Mouse (Mus musculus) yolk sac, embryonic 10.5 days (tissue): ENCODE results near the gene C530008M17Rik.

ENCODE experiments used
- DNase-seq: peaks from one replicate; pipeline ENCODE4 v3.0.0-alpha.2; 2017; ENCODE audit warnings: low spot score

C530008M17Rik gene

GRCm38 (mm10) chr5:76702646-76703045, 46.3 kb downstream of the C530008M17Rik start:
- no peak for DNase-seq

GRCm38 (mm10) chr5:76705307-76706173, 49.2 kb downstream of the C530008M17Rik start:
- no peak for DNase-seq

GRCm38 (mm10) chr5:76707072-76707471, 50.8 kb downstream of the C530008M17Rik start:
- DNase-seq, result no peak

- no peak for DNase-seq
Observed at GRCm38 (mm10) chr5:76708004-76708403, 51.7 kb downstream of the C530008M17Rik start.

GRCm38 (mm10) chr5:76713743-76714142, 57.4 kb downstream of the C530008M17Rik start:
- DNase-seq, result no peak

- DNase-seq, result no peak
Observed at GRCm38 (mm10) chr5:76719954-76720353, 63.6 kb downstream of the C530008M17Rik start.

GRCm38 (mm10) chr5:76724878-76725277, 68.6 kb downstream of the C530008M17Rik start:
- no peak for DNase-seq

- DNase-seq, result no peak
Observed at GRCm38 (mm10) chr5:76726518-76727103, 70.3 kb downstream of the C530008M17Rik start.

- no peak for DNase-seq
Observed at GRCm38 (mm10) chr5:76733055-76733641, 76.8 kb downstream of the C530008M17Rik start.

GRCm38 (mm10) chr5:76741463-76741862, 85.2 kb downstream of the C530008M17Rik start:
- DNase-seq, result no peak

- DNase-seq, result no peak
Observed at GRCm38 (mm10) chr5:76742076-76742475, 85.8 kb downstream of the C530008M17Rik start.

- DNase-seq, result no peak
Observed at GRCm38 (mm10) chr5:76744737-76745209, 88.5 kb downstream of the C530008M17Rik start.

- no peak for DNase-seq
Observed at GRCm38 (mm10) chr5:76747851-76748250, 91.5 kb downstream of the C530008M17Rik start.

GRCm38 (mm10) chr5:76752351-76752750, 96.0 kb downstream of the C530008M17Rik start:
- DNase-seq, result no peak

- DNase-seq, result no peak
Observed at GRCm38 (mm10) chr5:76760349-76760748, 104.0 kb downstream of the C530008M17Rik start.

GRCm38 (mm10) chr5:76762030-76762698, 105.9 kb downstream of the C530008M17Rik start:
- DNase-seq, result no peak

- no peak for DNase-seq
Observed at GRCm38 (mm10) chr5:76763148-76763701, 106.9 kb downstream of the C530008M17Rik start.

GRCm38 (mm10) chr5:76763731-76764130, 107.4 kb downstream of the C530008M17Rik start:
- DNase-seq, result no peak

GRCm38 (mm10) chr5:76769014-76769413, 112.7 kb downstream of the C530008M17Rik start:
- DNase-seq, result no peak

- no peak for DNase-seq
Observed at GRCm38 (mm10) chr5:76769572-76769971, 113.3 kb downstream of the C530008M17Rik start.

GRCm38 (mm10) chr5:76771371-76771770, 115.1 kb downstream of the C530008M17Rik start:
- DNase-seq, result no peak

- no peak for DNase-seq
Observed at GRCm38 (mm10) chr5:76772831-76773230, 116.5 kb downstream of the C530008M17Rik start.
